Mouse (Mus musculus): Measurements from ENCODE around the gene Fam173b.
A peak's percentile ranks its signal among the peaks of the same experiment; 100 is the strongest.

Fam173b gene

GRCm38 (mm10) chr15:31587789-31588188, 13.9 kb upstream of the Fam173b start:
- no peak for DNase-seq

- no peak for DNase-seq
Measured at GRCm38 (mm10) chr15:31588989-31589640, 12.5 kb upstream of the Fam173b start.

DNA sequence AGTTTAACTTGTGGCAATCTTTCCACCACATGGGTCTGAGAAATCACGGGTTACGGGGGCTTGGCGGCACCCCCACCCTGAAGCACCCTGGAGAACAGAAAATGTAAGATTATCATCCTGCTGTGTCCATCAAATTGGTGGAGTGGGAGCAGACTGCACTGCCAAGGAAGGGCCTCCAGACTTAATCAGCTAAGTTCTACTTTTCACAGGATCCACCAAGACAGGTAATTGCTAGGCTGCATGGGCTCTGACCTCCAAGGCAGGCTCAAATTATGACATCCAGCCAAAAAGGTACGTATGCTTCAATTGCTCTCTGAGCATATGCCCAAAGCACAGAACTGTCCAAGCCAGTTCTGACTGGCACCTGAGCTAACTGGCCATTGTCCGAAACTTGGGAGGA, 11.5 kb upstream of the Fam173b start:
- no peak for DNase-seq

- no peak for DNase-seq
Measured at GRCm38 (mm10) chr15:31592531-31592930, 9.1 kb upstream of the Fam173b start.

DNA sequence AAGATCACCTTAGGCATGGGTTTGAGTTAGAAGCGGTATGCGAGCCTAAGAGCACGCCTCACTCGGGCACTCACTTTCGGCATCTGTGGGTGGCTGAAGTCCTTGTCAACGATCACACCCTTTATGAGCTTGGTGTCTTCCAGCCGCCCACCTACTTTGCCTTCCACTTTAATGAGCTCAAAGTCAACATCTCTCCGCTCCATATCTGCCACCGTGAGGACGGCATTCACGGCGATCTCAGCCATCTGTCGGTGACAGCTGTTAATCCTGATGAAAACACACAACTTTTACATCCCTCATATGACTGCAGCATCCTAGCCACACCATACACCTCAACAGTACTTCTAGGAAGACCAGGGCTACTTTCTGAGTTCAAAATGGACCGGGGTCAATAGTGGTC, 7.4 kb upstream of the Fam173b start:
- DNase-seq: no peak

DNA sequence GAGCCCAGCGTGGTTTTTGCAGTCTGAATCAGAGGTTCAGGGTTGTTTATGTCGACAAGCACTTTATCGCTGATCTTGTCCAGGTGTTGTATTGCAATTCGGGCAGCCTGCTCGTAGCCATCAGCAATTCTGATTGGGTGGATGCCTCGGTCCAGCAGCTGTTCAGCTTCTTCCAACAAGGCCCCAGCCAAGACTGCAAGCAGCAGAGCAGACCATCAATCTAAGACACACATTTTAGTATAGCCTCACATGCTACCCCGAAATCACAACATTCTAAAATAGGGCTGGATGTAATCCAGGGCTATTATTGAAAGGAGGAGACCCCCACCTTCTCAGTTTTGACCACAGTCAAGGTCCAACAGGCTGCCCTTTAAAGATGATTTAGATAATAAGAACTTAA, 6.0 kb upstream of the Fam173b start:
- no peak for DNase-seq

DNA sequence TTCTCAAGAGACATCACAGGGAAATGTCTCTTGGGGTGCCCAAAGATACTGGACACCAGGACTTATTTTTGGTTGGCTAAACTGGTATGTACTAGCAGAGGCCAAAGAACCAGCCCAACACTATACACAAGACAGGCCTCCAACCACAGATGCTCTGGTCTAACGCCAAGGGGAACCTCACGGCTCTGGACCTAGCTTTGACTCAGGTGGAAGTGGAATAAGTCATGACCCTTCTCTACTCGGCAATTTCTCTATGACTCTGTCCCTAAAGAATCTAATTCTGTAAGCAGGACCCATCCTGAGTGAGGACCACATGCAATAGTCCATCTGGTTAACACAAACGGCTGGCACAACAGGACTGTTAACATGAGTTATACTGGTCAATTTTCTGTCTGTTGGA, 1.8 kb upstream of the Fam173b start:
- no peak for DNase-seq

GRCm38 (mm10) chr15:31601279-31601645, 390 bp upstream of the Fam173b start:
- DNase-seq: no peak

DNA sequence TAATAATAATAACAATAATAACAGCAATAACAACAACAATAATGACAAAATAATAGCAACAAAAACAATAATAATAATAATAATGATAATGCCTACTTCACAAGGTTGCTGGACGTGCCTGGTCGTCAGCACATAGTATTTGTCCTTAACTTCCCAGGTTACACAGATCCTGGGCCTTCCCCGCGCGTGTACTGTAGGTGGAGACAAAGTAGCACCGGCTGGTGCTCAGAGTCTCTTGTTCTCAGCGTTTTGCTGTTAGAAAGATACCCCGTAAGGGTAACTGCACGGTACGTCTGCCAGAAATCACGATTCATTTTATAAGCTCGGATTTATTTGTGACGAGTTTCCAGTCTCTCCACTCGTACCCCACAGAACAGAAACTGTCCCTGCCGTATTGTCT, 774 bp downstream of the Fam173b start:
- DNase-seq: peak; percentile 51

DNA sequence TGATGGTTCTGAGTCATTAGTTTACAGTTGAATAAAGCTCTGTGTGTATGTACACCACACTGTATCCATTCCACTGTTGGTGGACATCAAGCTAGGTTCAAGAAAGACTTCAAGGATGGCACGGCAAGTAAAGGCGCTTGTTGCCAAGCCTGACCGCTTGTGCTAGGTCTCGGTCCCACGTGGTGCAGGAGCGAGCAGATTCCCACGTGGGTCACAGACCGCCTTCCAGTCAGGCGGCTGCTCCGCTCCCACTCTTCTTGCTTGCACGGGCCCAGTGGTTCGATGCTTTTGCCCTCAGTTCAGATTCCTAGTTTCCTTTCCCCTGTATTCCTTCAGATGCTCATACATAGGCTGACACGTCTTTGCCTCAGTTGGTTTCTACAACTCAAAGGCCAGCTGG, 1.5 kb downstream of the Fam173b start:
- DNase-seq: no peak

GRCm38 (mm10) chr15:31606821-31607220, 5.2 kb downstream of the Fam173b start:
- DNase-seq: peak; percentile 63

- no peak for DNase-seq
Measured at GRCm38 (mm10) chr15:31611027-31611426, 9.4 kb downstream of the Fam173b start.

DNA sequence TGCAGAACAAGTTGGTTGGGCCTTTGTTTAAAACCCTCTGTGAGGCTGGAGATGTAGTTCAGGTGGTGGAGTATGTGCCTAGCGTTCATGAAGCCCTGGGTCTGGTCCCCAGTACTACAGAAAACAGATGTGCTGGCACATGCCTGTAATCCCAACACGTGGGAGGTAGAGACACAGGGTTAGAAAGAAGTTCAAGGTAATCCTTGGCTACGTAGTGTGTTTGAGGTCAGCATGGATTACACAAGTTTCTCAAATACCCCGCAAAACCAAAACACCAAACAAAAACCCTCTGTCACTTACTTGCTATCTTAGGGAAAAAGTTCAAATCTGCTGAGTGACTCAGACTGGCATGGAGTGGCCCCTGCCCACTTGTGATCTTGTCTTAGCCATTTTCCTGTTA, 10.3 kb downstream of the Fam173b start:
- DNase-seq: no peak

- DNase-seq: no peak
Measured at GRCm38 (mm10) chr15:31613826-31614453, 12.3 kb downstream of the Fam173b start.

GRCm38 (mm10) chr15:31614666-31615065, 13.0 kb downstream of the Fam173b start:
- DNase-seq: no peak

- no peak for DNase-seq
Measured at GRCm38 (mm10) chr15:31617261-31617660, 15.6 kb downstream of the Fam173b start.

DNA sequence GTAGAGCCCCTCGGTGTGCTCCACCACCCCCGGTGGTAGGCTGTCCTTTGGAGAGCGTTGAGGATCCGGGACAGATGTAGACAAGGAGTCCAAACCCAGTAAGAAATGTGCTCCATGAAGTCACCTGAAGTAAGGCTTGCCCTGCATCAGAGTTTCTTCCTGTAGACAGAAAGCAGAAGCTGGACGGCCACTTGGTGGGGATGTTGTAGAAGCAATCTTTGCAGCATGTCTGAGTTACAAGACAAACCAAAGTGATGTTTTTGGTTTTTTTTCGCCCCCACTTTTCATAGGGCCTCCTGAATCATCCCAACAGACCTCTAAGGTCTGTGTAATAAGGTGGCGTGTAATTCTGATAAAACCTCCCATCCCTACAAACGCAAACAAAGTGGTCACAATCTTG, 17.9 kb downstream of the Fam173b start:
- no peak for DNase-seq

DNA sequence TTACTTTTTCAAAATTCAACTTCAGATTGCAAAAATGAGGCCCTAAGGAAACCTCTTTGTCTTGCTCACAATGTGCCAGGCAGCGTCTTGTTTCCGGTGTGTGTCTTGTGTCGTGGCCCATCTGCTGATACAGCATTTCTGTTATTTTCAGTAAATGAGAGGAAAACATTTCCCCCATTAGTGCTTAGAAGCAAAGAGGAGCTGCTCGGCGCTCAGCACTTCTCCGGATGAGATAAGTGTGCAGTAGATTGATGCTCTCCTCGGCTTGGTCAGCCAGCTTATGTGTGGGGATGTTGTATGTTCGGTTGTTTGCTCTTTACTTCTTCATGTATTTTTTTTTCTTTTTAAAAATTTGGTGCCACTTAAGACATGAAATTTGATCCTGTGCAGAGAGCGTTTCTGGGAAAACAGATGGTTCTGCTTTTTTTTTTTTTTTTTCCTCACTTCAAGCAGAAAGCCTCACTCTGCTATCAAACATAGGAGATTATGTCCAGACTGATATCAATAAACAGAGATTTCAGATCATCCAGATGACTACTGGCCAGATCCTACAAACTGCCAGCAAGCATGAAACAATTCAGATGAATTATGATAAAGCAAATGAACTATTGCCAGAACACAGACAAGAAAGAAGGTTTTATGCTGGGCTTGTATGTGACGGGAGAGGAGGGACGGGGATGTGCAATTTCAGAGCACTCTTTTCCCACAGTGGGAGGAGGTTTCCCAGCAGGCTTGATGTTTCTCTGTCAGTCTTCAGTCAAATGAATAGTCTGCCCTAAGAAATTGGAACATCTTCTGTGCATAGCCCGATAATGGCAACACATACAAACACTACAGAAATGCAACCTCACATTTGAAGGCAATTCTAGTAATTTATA, 25.9 kb downstream of the Fam173b start:
- no peak for DNase-seq

DNA sequence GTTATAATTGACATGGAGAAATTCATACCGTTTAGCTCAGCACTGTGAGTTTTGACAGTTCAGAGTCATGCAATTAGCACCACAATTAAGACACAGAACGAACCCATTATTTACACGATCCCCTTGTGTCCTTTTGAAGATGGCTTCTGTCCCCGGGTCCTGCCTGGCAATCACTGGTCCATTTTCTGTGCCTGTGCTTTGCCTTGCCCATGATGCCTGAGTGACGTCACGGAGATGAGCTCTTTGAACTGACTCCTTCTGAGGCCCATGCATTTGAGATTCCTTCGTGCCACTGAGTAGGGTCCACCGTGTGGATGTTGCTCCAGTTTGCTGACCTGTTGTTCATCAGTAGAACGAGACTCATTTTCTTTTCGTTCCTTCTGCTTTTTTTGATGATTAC, 26.5 kb downstream of the Fam173b start:
- no peak for DNase-seq

- no peak for DNase-seq
Measured at GRCm38 (mm10) chr15:31629556-31629955, 27.9 kb downstream of the Fam173b start.

DNA sequence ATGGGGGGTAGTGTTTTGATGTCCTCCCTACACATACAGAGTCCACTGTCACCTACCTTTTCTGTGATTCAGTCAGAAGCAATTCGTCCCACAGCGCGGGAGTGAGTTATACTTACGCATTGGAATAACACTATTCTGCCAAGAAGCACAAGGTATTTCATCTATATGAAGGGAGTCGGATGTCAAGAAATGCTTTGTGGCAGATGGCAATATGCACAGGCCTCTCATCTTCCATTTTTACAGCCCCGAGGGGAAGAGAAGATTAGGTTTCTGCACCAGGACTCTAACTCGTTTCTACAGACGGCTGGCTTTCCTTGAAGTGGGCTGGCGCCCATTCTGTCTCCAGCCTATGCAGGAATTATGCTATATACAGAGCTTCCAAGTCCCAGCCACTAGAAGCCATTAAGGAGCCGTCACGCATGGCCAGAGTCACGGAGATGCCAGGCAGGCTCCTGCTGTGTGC, 29.8 kb downstream of the Fam173b start:
- DNase-seq: no peak

GRCm38 (mm10) chr15:31632478-31632877, 30.8 kb downstream of the Fam173b start:
- no peak for DNase-seq

DNA sequence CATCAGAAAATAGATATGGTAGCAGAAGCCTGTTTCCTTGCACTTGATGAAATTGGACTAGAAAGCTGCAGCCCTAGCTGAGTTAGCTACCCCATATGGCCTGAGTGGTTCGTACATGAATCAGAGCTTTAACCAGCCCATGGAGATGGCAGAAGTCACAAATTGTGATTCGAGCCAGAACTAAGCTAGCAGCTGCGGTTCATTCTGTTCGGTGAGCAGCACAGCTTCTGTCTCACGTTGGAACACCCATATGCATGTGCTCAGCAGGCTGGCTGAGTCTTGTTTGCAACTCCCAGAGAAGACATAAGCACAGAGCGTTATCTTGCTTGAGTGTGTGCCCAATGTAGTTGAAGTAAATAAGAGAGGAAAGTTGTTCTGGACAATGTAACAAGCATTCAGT, 32.9 kb downstream of the Fam173b start:
- DNase-seq: no peak

DNA sequence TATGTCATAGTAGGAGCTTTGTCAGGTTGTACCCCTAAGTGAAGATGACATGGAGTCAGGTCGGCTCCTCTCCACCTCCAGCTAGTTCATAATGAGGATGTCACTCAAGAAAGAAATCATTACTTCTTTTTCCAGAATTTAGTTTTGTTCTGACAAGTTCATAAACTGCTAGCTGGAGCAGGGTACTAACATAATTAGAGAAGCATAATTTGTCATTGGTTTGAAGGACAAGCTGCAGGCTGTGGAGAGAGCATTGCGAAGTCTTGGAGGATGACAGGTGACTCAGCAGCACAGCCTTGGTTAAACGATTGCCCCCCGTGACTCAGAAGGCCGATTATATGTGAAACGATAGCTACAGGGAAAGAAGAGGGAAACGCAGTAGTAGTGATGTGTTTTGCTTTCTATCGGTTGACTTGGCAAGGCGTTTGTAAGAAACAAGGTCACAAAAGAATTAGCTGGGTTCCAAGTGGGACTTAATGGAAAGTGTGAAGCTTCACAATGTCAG, 34.5 kb downstream of the Fam173b start:
- no peak for DNase-seq

Data from kidney, adult 18-20 months (tissue).